Mouse (Mus musculus) intestine, postnatal 0 days (tissue): ENCODE results near the gene Cd244a. TPM values are rescaled to one million over a fixed set of nuclear protein-coding genes. Genes with fewer than 3 reads are reported as not detected.
A peak's percentile ranks its signal among the peaks of the same experiment; 100 is the strongest.

ENCODE experiments used
- ATAC-seq: fragments of 200-750 bp; cut with Nextera tagmentation; 2 replicates; pipeline ENCODE4 v1.8.0; 2017; ENCODE audit warnings: mild to moderate bottlenecking, moderate TSS enrichment, moderate library complexity
- H3K27ac ChIP-seq: fragments of 300-500 bp; sonication (generic); 2 replicates; pipeline ENCODE4 v1.5.1; 2014; ENCODE audit warnings: mild to moderate bottlenecking, low read depth, low read length, moderate library complexity
- H3K27me3 ChIP-seq: fragments of 300-500 bp; sonication (generic); replicated peaks from 2 replicates; pipeline ENCODE4 v1.6.1; 2014; ENCODE audit warnings: low read length, mixed read lengths; ENCODE audit not compliant: control insufficient read depth, insufficient read depth
- H3K36me3 ChIP-seq: fragments of 300-500 bp; sonication (generic); 2 replicates; pipeline ENCODE4 v1.6.1; 2014; ENCODE audit warnings: mild to moderate bottlenecking, moderate library complexity; ENCODE audit not compliant: control insufficient read depth, insufficient read depth
- H3K4me1 ChIP-seq: fragments of 300-500 bp; sonication (generic); replicated peaks from 2 replicates; pipeline ENCODE4 v1.6.1; 2014; ENCODE audit warnings: antibody characterized with exemption, low read length, mixed read lengths; ENCODE audit not compliant: control insufficient read depth, insufficient read depth
- H3K4me2 ChIP-seq: fragments of 300-500 bp; sonication (generic); replicated peaks from 2 replicates; pipeline ENCODE4 v1.6.1; 2014; ENCODE audit warnings: low read depth, mild to moderate bottlenecking, moderate library complexity
- H3K4me3 ChIP-seq: fragments of 300-500 bp; sonication (generic); 2 replicates; pipeline ENCODE4 v1.5.1; 2014; ENCODE audit warnings: low read depth, low read length
- H3K9ac ChIP-seq: fragments of 300-500 bp; sonication (generic); 2 replicates; pipeline ENCODE4 v1.6.1; 2014; ENCODE audit warnings: mild to moderate bottlenecking, low read depth, low read length
- H3K9me3 ChIP-seq: fragments of 300-500 bp; sonication (generic); 2 replicates; pipeline ENCODE4 v1.6.1; 2016; ENCODE audit warnings: mixed run types; ENCODE audit not compliant: control insufficient read depth
- CTCF ChIP-seq: sonication (generic); IDR thresholded peaks from 2 replicates; pipeline ENCODE4 v1.5.1; 2016; ENCODE audit warnings: low read depth, mild to moderate bottlenecking, control low read depth, antibody characterized with exemption, moderate library complexity
- WGBS: fragments of 180-500 bp; shearing (Covaris S2); extraction: QIAGEN DNeasy Blood & Tissue Kit; methylation state at CpG from one replicate; pipeline ENCODE4 v1.1.7; 2014; 5-methylcytosine and 5-hydroxymethylcytosine counted together
- polyA plus RNA-seq: library from polyadenylated mRNA; unstranded; fragments of >200 nt; fragmentation: Nextera tagmentation; extraction: Ambion mirVana; gene quantifications from 2 replicates; pipeline ENCODE4 v1.2.1, GENCODE M21; 2015

Gene Cd244a
- polyA plus RNA-seq, result 0.37 and 0.44 TPM in 2 replicates

DNA sequence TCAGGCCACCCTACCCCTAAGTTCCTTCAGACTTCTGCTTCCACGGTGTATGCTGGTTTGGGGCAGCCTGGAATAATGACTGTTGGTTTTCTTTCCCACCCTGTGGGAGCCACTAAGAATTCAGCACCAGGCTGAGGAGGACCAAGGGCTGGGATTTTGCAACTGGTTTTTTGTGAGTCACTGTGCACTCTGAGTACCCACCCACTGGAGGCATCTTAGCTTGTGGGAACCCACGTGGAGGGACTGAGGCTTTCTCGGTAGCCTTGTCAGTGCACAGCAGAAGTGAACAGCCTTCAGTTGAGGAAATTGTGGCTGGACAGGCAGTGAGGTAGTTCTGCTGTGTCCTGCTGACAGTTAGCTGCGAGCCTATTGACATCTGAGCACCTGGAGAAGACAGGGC is at the start of gene Cd244a:
TSS of gene Cd244a (plus strand) at position 296 of the 400 bp plus-strand sequence.
- Histone ChIP-seq H3K4me3 (no peak within 1 kb of the TSS), H3K4me1 (no peaks in the 10 kb centered on the region), H3K27me3 (no peaks in the 10 kb centered on the region), H3K36me3 (no peaks in the 10 kb centered on the region), H3K4me2 (no peak within 1 kb of the TSS), H3K9me3 (no peaks in the 10 kb centered on the region), H3K27ac (no peak within 1 kb of the TSS), H3K9ac (no peak within 1 kb of the TSS)
- 87% methylated on average over 4 of the region's 4 CpGs for WGBS
- ATAC-seq, result no peak
- TF ChIP-seq CTCF, result no peak

GRCm38 (mm10) chr1:171513234-171513633 is 45.8 kb upstream of the Cd244a start:
- Histone ChIP-seq H3K27ac (no peak overlapping the region), H3K4me1 (no peaks in the 10 kb centered on the region), H3K9ac (no peak overlapping the region), H3K36me3 (no peaks in the 10 kb centered on the region), H3K4me2 (no peak overlapping the region), H3K9me3 (no peaks in the 10 kb centered on the region), H3K27me3 (no peaks in the 10 kb centered on the region), H3K4me3 (no peak overlapping the region)
- 78% methylated on average over 2 of the region's 2 CpGs for WGBS
- peak; percentile 33; the same call in 1 of the 2 replicates for TF ChIP-seq CTCF
- no peak for ATAC-seq

DNA sequence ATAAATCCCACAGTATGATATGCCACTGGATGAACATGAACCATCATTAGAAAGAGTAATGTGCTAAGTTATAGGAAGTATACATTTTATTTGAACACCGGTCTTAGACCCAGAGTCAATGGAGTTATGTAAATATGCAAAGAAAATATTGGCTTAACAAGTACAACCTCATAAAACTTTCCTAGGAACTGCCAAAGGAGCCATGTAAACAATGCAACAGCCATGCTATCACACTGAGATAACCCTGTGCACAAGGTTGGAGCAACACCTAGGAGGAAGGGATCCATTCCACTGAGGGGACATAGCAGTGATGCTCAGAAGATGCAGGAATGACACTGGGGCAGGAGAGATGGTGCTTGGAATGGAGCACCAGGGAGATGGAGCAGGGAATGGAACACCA is 45.2 kb upstream of the Cd244a start:
- Histone ChIP-seq H3K4me3 (no peak overlapping the region), H3K9me3 (no peaks in the 10 kb centered on the region), H3K4me1 (no peaks in the 10 kb centered on the region), H3K4me2 (no peak overlapping the region), H3K27me3 (no peaks in the 10 kb centered on the region), H3K36me3 (no peaks in the 10 kb centered on the region), H3K9ac (no peak overlapping the region), H3K27ac (no peak overlapping the region)
- no peak for TF ChIP-seq CTCF
- no peak for ATAC-seq
- 39% methylated on average over 1 of the region's 1 CpGs for WGBS

DNA sequence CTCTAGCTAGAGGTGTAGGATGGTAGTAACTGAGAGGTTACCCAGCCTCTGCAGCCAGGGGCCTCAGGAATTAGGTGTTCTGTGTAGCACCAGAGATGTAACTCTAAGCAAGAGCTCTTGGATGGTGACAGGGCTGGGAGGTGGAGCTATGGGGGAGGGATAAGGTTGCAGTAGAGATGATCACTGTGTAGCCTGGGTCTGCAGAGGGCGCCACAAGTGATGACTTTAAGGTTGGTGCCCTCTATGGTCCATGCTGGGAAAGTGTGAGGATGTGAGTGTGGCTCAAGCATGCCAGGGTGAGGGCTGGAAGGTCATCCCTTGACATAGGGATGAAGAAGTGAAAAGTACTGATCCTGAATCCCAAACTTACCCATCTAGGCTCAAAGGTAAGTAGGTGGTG is 44.0 kb upstream of the Cd244a start:
- no peaks in the 10 kb centered on the region for H3K36me3 ChIP-seq
- 42% methylated on average over 1 of the region's 1 CpGs for WGBS
- H3K4me1 ChIP-seq, result no peaks in the 10 kb centered on the region
- no peaks in the 10 kb centered on the region for H3K27me3 ChIP-seq
- no peak overlapping the region for H3K27ac ChIP-seq
- H3K9me3 ChIP-seq, result no peaks in the 10 kb centered on the region
- H3K4me3 ChIP-seq, result no peak overlapping the region
- TF ChIP-seq CTCF, result peak; percentile 49
- H3K4me2 ChIP-seq, result no peak overlapping the region
- H3K9ac ChIP-seq, result no peak overlapping the region
- ATAC-seq, result no peak

- Histone ChIP-seq H3K4me2 (no peak overlapping the region), H3K9ac (no peak overlapping the region), H3K4me1 (no peaks in the 10 kb centered on the region), H3K27me3 (no peaks in the 10 kb centered on the region), H3K27ac (no peak overlapping the region), H3K36me3 (no peaks in the 10 kb centered on the region), H3K9me3 (no peaks in the 10 kb centered on the region), H3K4me3 (no peak overlapping the region)
- WGBS, result 69% methylated on average over 4 of the region's 4 CpGs
- no peak for ATAC-seq
- TF ChIP-seq CTCF, result no peak
Measured at GRCm38 (mm10) chr1:171515557-171515956, 43.4 kb upstream of the Cd244a start.

- no peak for ATAC-seq
- WGBS, result 93% methylated on average over 4 of the region's 4 CpGs
- no peak overlapping the region for H3K9ac ChIP-seq
- no peak overlapping the region for H3K4me3 ChIP-seq
- no peak overlapping the region for H3K27ac ChIP-seq
- no peaks in the 10 kb centered on the region for H3K27me3 ChIP-seq
- H3K9me3 ChIP-seq, result no peaks in the 10 kb centered on the region
- H3K4me2 ChIP-seq, result no peak overlapping the region
- TF ChIP-seq CTCF, result no peak
- H3K4me1 ChIP-seq, result no peaks in the 10 kb centered on the region
- H3K36me3 ChIP-seq, result no peaks in the 10 kb centered on the region
Measured at GRCm38 (mm10) chr1:171531367-171531766, 27.6 kb upstream of the Cd244a start.

DNA sequence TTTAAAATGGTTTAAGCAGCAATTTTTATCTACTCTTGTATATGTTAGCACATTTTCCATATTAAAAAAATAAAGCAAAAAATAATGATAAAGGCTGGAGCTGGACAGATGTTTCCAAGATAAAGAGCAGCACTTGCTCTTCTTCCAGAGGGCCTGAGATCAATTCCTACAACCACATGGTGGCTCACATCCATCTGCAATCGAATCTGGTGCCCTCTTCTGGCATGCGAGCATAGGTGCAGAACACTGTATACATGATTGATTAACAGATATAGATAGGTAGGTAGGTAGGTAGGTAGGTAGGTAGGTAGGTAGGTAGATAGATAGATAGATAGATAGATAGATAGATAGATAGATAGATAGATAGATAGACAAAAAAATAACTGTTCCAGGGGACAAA is 26.2 kb upstream of the Cd244a start:
- Histone ChIP-seq H3K4me3 (no peak overlapping the region), H3K9me3 (no peaks in the 10 kb centered on the region), H3K27ac (no peak overlapping the region), H3K4me2 (no peak overlapping the region), H3K36me3 (no peaks in the 10 kb centered on the region), H3K9ac (no peak overlapping the region), H3K27me3 (no peaks in the 10 kb centered on the region), H3K4me1 (no peaks in the 10 kb centered on the region)
- WGBS, result 52% methylated on average over 2 of the region's 2 CpGs
- no peak for ATAC-seq
- TF ChIP-seq CTCF, result peak; percentile 52
